Mouse (Mus musculus): ENCODE measurements around the gene C4b.

DNA sequence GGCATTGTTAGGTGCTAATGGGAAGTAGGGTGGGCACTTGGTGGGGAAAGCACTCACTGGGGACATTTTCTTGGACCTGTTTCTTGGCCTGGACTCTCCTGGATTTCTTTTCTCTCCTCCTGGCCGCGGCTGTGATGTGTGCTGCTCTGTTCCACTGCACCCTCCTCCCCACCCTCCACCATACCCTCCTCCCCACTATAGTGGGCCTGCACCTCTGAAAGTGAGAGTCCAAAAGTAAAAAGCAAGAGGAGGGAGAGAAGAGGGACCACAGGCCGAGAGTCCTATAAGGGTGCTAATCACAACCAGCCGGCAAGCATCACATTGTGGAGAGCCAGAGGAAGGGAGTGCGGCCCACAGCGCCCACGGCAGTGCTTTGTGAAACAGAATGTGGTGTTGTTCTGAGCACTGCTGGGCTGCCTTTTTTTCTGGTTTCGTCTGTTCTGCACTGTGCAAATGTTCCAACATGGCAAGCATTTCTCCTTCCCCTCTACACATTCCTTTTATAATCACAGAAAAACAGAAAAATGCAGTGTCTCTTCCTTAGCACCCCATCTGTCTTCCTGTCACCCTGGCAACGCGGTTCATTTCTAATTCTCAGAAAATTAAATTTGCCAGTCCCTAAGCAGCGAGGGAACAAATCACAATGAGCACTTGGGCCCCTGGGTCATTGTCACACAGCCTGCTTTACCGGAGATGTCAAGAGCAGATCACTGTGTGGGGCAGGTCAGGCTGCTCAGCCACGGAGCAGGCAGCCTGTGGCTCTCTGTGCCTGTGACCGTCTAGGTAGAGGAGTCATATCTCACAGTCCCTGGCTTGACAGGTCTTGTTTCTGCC, 43.9 kb downstream of the C4b start:
- no peak for TF ChIP-seq HCFC1 (IDR thresholded peaks at IDR 0.05; ENCODE audit: borderline replicate concordance, insufficient read depth, low read length)
- TF ChIP-seq CHD2 (IDR thresholded peaks at IDR 0.05; ENCODE audit: low read depth, low read length) = no peak
- no peak for TF ChIP-seq MAFK (IDR thresholded peaks at IDR 0.05; ENCODE audit: insufficient read depth, low read depth, low read length)
- TF ChIP-seq ZC3H11A (IDR thresholded peaks at IDR 0.05; ENCODE audit: borderline replicate concordance, low read depth, low read length) = no peak
